Mouse (Mus musculus) small intestine, adult 2 months (tissue): ENCODE data around the gene Slc8a1. TPM values are rescaled to one million over a fixed set of nuclear protein-coding genes. Genes with fewer than 3 reads are reported as not detected.

Experiments used
- H3K27ac ChIP-seq: fragments of 200-500 bp; 2 replicates; pipeline ENCODE4 v1.5.1; 2012; ENCODE audit warnings: low read depth, low read length, control low read depth, inconsistent platforms; ENCODE audit not compliant: insufficient read depth
- H3K27me3 ChIP-seq: fragments of 200-500 bp; 2 replicates; pipeline ENCODE4 v1.6.1; 2012; ENCODE audit warnings: mild to moderate bottlenecking, moderate library complexity, low read length, inconsistent platforms; ENCODE audit not compliant: control insufficient read depth, insufficient read depth
- H3K36me3 ChIP-seq: fragments of 200-500 bp; 2 replicates; pipeline ENCODE4 v1.6.1; 2012; ENCODE audit warnings: mild to moderate bottlenecking, low read length, control low read depth, inconsistent platforms; ENCODE audit not compliant: control insufficient read depth, insufficient read depth
- H3K4me1 ChIP-seq: fragments of 200-500 bp; 2 replicates; pipeline ENCODE4 v1.6.1; 2012; ENCODE audit warnings: low read length, inconsistent platforms, mixed read lengths; ENCODE audit not compliant: control insufficient read depth, insufficient read depth, insufficient read length
- H3K4me3 ChIP-seq: fragments of 200-500 bp; 2 replicates; pipeline ENCODE4 v1.5.1; 2012; ENCODE audit warnings: low read depth, mild to moderate bottlenecking, control low read depth, inconsistent platforms, low read length, moderate library complexity
- CTCF ChIP-seq: fragments of 200-500 bp; IDR thresholded peaks from 2 replicates; pipeline ENCODE4 v1.5.1; 2012; ENCODE audit warnings: low read depth, mild to moderate bottlenecking, control low read depth, inconsistent platforms, low read length, moderate library complexity, mixed read lengths; ENCODE audit not compliant: insufficient replicate concordance, insufficient read length; ENCODE audit errors: extremely low read depth
- POLR2A ChIP-seq: fragments of 200-500 bp; IDR thresholded peaks from 2 replicates; pipeline ENCODE4 v1.6.1; 2012; ENCODE audit warnings: low read depth, mild to moderate bottlenecking, control low read depth, inconsistent platforms, low read length, moderate library complexity
- WGBS: fragments of 180-500 bp; shearing (Covaris S2); methylation state at CpG from one replicate; pipeline ENCODE4 v1.1.7; 2018; 5-methylcytosine and 5-hydroxymethylcytosine counted together
- polyA plus RNA-seq: library from polyadenylated mRNA; depleted of rRNA; stranded (reverse); fragments of >200 nt; gene quantifications from 2 replicates; pipeline ENCODE4 v1.2.3, GENCODE M21; 2012

Gene Slc8a1
- polyA plus RNA-seq, 1 experiment, result 1.0 TPM

- no peak for TF ChIP-seq POLR2A
- H3K27ac ChIP-seq, result no peak overlapping the region
- H3K4me3 ChIP-seq, result no peak overlapping the region
- 88% methylated on average over 7 of the region's 7 CpGs for WGBS
- H3K36me3 ChIP-seq, result no peaks in the 10 kb centered on the region
- H3K4me1 ChIP-seq, result no peaks in the 10 kb centered on the region
- no peaks in the 10 kb centered on the region for H3K27me3 ChIP-seq
Measured at GRCm38 (mm10) chr17:81455977-81456376, 282.2 kb downstream of the Slc8a1 start.

- TF ChIP-seq CTCF, result no peak
- no peak for TF ChIP-seq POLR2A
- Histone ChIP-seq H3K27me3 (no peaks in the 10 kb centered on the region), H3K4me3 (no peak overlapping the region), H3K27ac (no peak overlapping the region), H3K36me3 (no peaks in the 10 kb centered on the region), H3K4me1 (no peaks in the 10 kb centered on the region)
- WGBS, result 83% methylated on average over 3 of the region's 3 CpGs
Measured at GRCm38 (mm10) chr17:81455269-81455668, 282.9 kb downstream of the Slc8a1 start.

GRCm38 (mm10) chr17:81441463-81441862, 296.7 kb downstream of the Slc8a1 start, which contains the start of gene Gm11096:
Gm11096 (plus strand) TSS chr17:81441763.
- Histone ChIP-seq H3K27me3 (no peaks in the 10 kb centered on the region), H3K4me1 (no peaks in the 10 kb centered on the region), H3K36me3 (no peaks in the 10 kb centered on the region), H3K27ac (no peak within 1 kb of the TSS), H3K4me3 (no peak within 1 kb of the TSS)
- TF ChIP-seq CTCF (no peak), POLR2A (no peak)

- no peak overlapping the region for H3K4me3 ChIP-seq
- TF ChIP-seq CTCF, result no peak
- no peak for TF ChIP-seq POLR2A
- 37% methylated on average over 5 of the region's 5 CpGs for WGBS
- peaks cover 1% of the 10 kb centered on the region; the same call in 1 of the 2 replicates for H3K36me3 ChIP-seq
- H3K27ac ChIP-seq, result no peak overlapping the region
- H3K4me1 ChIP-seq, result no peaks in the 10 kb centered on the region
- H3K27me3 ChIP-seq, result no peaks in the 10 kb centered on the region
Measured at GRCm38 (mm10) chr17:81433148-81433547, 305.0 kb downstream of the Slc8a1 start.

GRCm38 (mm10) chr17:81432733-81433132, 305.4 kb downstream of the Slc8a1 start:
- WGBS, result 81% methylated on average over 2 of the region's 2 CpGs
- Histone ChIP-seq H3K27ac (no peak overlapping the region), H3K4me1 (no peaks in the 10 kb centered on the region), H3K4me3 (no peak overlapping the region), H3K27me3 (no peaks in the 10 kb centered on the region), H3K36me3 (peaks cover 1% of the 10 kb centered on the region; the same call in 1 of the 2 replicates)
- TF ChIP-seq POLR2A (no peak), CTCF (no peak)

- no peak overlapping the region for H3K27ac ChIP-seq
- no peaks in the 10 kb centered on the region for H3K4me1 ChIP-seq
- peaks cover under 1% of the 10 kb centered on the region; the same call in 1 of the 2 replicates for H3K36me3 ChIP-seq
- 77% methylated on average over 7 of the region's 7 CpGs for WGBS
- H3K27me3 ChIP-seq, result no peaks in the 10 kb centered on the region
- H3K4me3 ChIP-seq, result no peak overlapping the region
- TF ChIP-seq CTCF, result no peak
- TF ChIP-seq POLR2A, result no peak
Measured at GRCm38 (mm10) chr17:81427245-81427644, 310.9 kb downstream of the Slc8a1 start.

- H3K36me3 ChIP-seq, result no peaks in the 10 kb centered on the region
- H3K27ac ChIP-seq, result no peak overlapping the region
- no peaks in the 10 kb centered on the region for H3K27me3 ChIP-seq
- H3K4me3 ChIP-seq, result no peak overlapping the region
- no peaks in the 10 kb centered on the region for H3K4me1 ChIP-seq
- TF ChIP-seq CTCF, result no peak
- TF ChIP-seq POLR2A, result no peak
- 67% methylated on average over 10 of the region's 10 CpGs for WGBS
Measured at GRCm38 (mm10) chr17:81424256-81424912, 313.8 kb downstream of the Slc8a1 start.

- no peak overlapping the region for H3K27ac ChIP-seq
- TF ChIP-seq CTCF, result no peak
- TF ChIP-seq POLR2A, result no peak
Measured at GRCm38 (mm10) chr17:81419802-81420459, 318.2 kb downstream of the Slc8a1 start.

More at GRCm38 (mm10) chr17:81419802-81420459, 318.2 kb downstream of the Slc8a1 start:
- H3K36me3 ChIP-seq, result no peaks in the 10 kb centered on the region
- no peaks in the 10 kb centered on the region for H3K27me3 ChIP-seq
- no peak overlapping the region for H3K4me3 ChIP-seq
- no peaks in the 10 kb centered on the region for H3K4me1 ChIP-seq
- 80% methylated on average over 10 of the region's 10 CpGs for WGBS
